Mouse (Mus musculus) erythroblast, adult 5-6 weeks (primary cell): ENCODE data around the gene Nr2c2. TPM values are rescaled to one million over a fixed set of nuclear protein-coding genes. Genes with fewer than 3 reads are reported as not detected.

Source experiments
- ATAC-seq: replicated peaks from 2 replicates; pipeline ENCODE4 v1.8.0; 2016; ENCODE audit warnings: moderate number of reproducible peaks, mild to moderate bottlenecking, moderate TSS enrichment, inconsistent platforms; ENCODE audit not compliant: poor library complexity, low FRiP score, severe bottlenecking
- total RNA-seq, 2 experiments: library from RNA; stranded (forward) in 1 of 2; stranded (reverse) in 1 of 2; fragments of 150-400 nt in 1 of 2; fragments of 200-764, 138-1000 nt in 1 of 2; gene quantifications; 2 replicates each; pipeline versions ENCODE4 v1.2.3 to v1.2.4; 2015 to 2017; ENCODE audit warnings: low replicate concordance in 2 of 2

Gene Nr2c2
- total RNA-seq, 2 experiments from 2014 or later = 15.2 to 19.3 TPM

DNA sequence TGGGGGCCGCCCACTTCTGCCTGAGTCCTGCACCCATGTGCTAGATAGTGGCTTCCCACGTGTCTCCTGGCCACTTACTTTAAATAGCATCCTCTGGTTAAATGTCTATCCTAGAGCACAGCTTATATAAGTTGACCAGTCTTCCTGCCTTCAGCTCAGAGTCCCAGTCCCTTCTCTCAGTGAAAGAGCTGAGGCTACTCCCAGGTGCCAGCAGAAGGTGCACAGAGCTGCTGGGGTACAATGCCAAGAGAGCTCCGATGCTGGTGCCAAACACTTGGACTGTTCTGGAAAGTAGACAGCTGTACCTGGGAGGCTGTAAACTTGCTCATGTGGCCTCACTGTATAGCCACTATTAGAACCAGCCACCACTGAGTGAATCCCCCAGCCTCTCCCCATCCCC is 130.8 kb downstream of the Nr2c2 start:
- ATAC-seq = no peak

Other genes with a start within 250 kb of the Nr2c2 start
- gene Ccdc174, start 213.3 kb upstream of the Nr2c2 start, total RNA-seq (2015; ENCODE audit: low replicate concordance) = 16.7 and 21.7 TPM in 2 replicates
- gene Ccdc174, start 213.3 kb upstream of the Nr2c2 start, total RNA-seq (2017; ENCODE audit: low replicate concordance) = 23.2 and 48.7 TPM in 2 replicates
- not detected in 2 replicates for gene 4930590J08Rik, start 188.6 kb upstream of the Nr2c2 start, total RNA-seq (2015; ENCODE audit: low replicate concordance)
- 0.51 and 1.5 TPM in 2 replicates for gene 4930590J08Rik, start 188.6 kb upstream of the Nr2c2 start, total RNA-seq (2017; ENCODE audit: low replicate concordance)
- not detected in 2 replicates for gene Fgd5, start 112.5 kb upstream of the Nr2c2 start, total RNA-seq (2015; ENCODE audit: low replicate concordance)
- 0.70 TPM in 1 of 2 replicates, not detected in the other for gene Fgd5, start 112.5 kb upstream of the Nr2c2 start, total RNA-seq (2017; ENCODE audit: low replicate concordance)
- 3.3 and 10.9 TPM in 2 replicates for gene Mrps25, start 92.6 kb downstream of the Nr2c2 start, total RNA-seq (2015; ENCODE audit: low replicate concordance)
- 12.4 and 12.8 TPM in 2 replicates for gene Mrps25, start 92.6 kb downstream of the Nr2c2 start, total RNA-seq (2017; ENCODE audit: low replicate concordance)
- 4.6 and 8.1 TPM in 2 replicates for gene Rbsn, start 123.5 kb downstream of the Nr2c2 start, total RNA-seq (2015; ENCODE audit: low replicate concordance)
- 4.6 and 8.9 TPM in 2 replicates for gene Rbsn, start 123.5 kb downstream of the Nr2c2 start, total RNA-seq (2017; ENCODE audit: low replicate concordance)
- not detected in 2 replicates for gene Trh, start 153.3 kb downstream of the Nr2c2 start, total RNA-seq (2015; ENCODE audit: low replicate concordance)
- gene Trh, start 153.3 kb downstream of the Nr2c2 start, total RNA-seq (2017; ENCODE audit: low replicate concordance) = not detected in 2 replicates